Mouse (Mus musculus) neural tube, embryonic 11.5 days (tissue): ENCODE measurements around the gene Polr3gl. TPM values are rescaled to one million over a fixed set of nuclear protein-coding genes. Genes with fewer than 3 reads are reported as not detected.
"Not testable (repeated sequence)": the region's sequence is repeated elsewhere in the genome, so short reads cannot be mapped to it uniquely, and the experiment has no call there.

Experiments
- ATAC-seq: fragments of 200-750 bp; cut with Nextera tagmentation; 2 replicates; pipeline ENCODE4 v1.8.0; 2017; ENCODE audit warnings: moderate number of reproducible peaks, mild to moderate bottlenecking, moderate TSS enrichment, moderate library complexity; ENCODE audit not compliant: insufficient read depth, low FRiP score, low TSS enrichment
- DNase-seq: peaks from one replicate; pipeline ENCODE4 v3.0.0-alpha.2; 2015; ENCODE audit warnings: low spot score
- H3K27ac ChIP-seq: fragments of 300-500 bp; sonication (generic); 2 replicates; pipeline ENCODE4 v1.5.1; 2014; ENCODE audit warnings: low read depth, mild to moderate bottlenecking, low read length
- H3K27me3 ChIP-seq: fragments of 300-500 bp; sonication (generic); 2 replicates; pipeline ENCODE4 v1.6.1; 2014; ENCODE audit warnings: mild to moderate bottlenecking, low read length, mixed read lengths; ENCODE audit not compliant: control insufficient read depth, insufficient read depth
- H3K36me3 ChIP-seq: fragments of 300-500 bp; sonication (generic); 2 replicates; pipeline ENCODE4 v1.6.1; 2014; ENCODE audit warnings: mild to moderate bottlenecking, low read length, moderate library complexity, mixed read lengths; ENCODE audit not compliant: control insufficient read depth, insufficient read depth
- H3K4me1 ChIP-seq: fragments of 300-500 bp; sonication (generic); 2 replicates; pipeline ENCODE4 v1.6.1; 2014; ENCODE audit warnings: low read length, mixed read lengths; ENCODE audit not compliant: control insufficient read depth, insufficient read depth
- H3K4me2 ChIP-seq: fragments of 300-500 bp; sonication (generic); 2 replicates; pipeline ENCODE4 v1.6.1; 2014; ENCODE audit warnings: low read depth, mild to moderate bottlenecking, moderate library complexity
- H3K4me3 ChIP-seq: fragments of 300-500 bp; sonication (generic); 2 replicates; pipeline ENCODE4 v1.5.1; 2014; ENCODE audit warnings: low read depth, low read length
- H3K9ac ChIP-seq: fragments of 300-500 bp; sonication (generic); 2 replicates; pipeline ENCODE4 v1.6.1; 2014; ENCODE audit warnings: mild to moderate bottlenecking, low read length
- H3K9me3 ChIP-seq: fragments of 300-500 bp; sonication (generic); 2 replicates; pipeline ENCODE4 v1.6.1; 2016; ENCODE audit warnings: low read length; ENCODE audit not compliant: control insufficient read depth
- WGBS: fragments of 180-500 bp; shearing (Covaris S2); extraction: QIAGEN DNeasy Blood & Tissue Kit; methylation state at CpG from one replicate; pipeline ENCODE4 v1.1.7; 2014; 5-methylcytosine and 5-hydroxymethylcytosine counted together
- polyA plus RNA-seq: library from polyadenylated mRNA; unstranded; fragments of >200 nt; fragmentation: Nextera tagmentation; extraction: Ambion mirVana; gene quantifications from 2 replicates; pipeline ENCODE4 v1.2.1, GENCODE M21; 2014

Gene Polr3gl
- polyA plus RNA-seq, 1 experiment from 2014 or later: 12.8 TPM

DNA sequence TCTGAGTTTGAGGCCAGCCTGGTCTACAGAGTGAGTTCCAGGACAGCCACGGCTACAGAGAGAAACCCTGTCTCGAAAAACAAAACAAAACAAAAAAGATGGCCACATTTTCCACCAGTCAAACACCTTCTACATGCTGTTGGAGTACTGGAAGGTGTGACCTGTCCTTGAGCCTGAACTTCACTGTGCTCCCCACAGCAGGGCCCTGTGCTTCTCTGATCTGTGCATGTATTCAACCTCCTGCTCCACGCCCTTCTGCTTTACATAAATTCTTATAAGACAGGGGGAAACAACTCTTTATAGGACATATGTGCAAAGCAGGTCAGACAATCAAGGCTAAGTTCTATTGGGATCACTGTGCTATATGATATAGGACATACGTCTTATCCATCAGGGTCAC lies 29.2 kb upstream of the Polr3gl start:
- Histone ChIP-seq H3K27me3 (no peaks in the 10 kb centered on the region), H3K4me2 (no peak overlapping the region), H3K36me3 (peaks cover 5% of the 10 kb centered on the region; the same call in 1 of the 2 replicates), H3K27ac (no peak overlapping the region), H3K4me3 (no peak overlapping the region), H3K9me3 (no peaks in the 10 kb centered on the region), H3K4me1 (no peaks in the 10 kb centered on the region), H3K9ac (no peak overlapping the region)
- WGBS: 93% methylated on average over 4 of the region's 4 CpGs
- DNase-seq (no peak), ATAC-seq (no peak)

DNA sequence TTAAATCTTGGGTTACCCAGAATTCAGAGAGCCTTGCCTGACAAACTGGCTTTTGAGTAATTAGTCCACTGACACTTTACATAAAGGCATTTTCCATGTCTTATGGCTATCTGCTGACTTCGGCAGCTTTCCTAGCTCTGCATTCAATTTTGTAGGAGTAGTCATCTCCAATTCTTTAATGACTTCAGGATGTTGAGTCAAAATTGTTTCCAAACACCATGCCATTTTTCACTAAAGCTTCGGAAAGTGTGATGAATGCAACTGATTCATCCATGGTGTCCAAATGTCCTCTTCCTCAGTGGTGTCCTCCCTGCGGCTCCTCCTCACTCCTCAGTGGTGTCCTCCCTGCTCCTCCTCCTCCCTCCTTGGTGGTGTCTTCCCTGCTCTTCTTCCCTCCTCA lies 24.0 kb upstream of the Polr3gl start:
- no peak overlapping the region for H3K4me2 ChIP-seq
- ATAC-seq (no peak), DNase-seq (no peak)
- no peak overlapping the region for H3K4me3 ChIP-seq
- no peaks in the 10 kb centered on the region for H3K9me3 ChIP-seq
- no peaks in the 10 kb centered on the region for H3K27me3 ChIP-seq
- no peak overlapping the region for H3K27ac ChIP-seq
- no peaks in the 10 kb centered on the region for H3K4me1 ChIP-seq
- H3K36me3 ChIP-seq: peaks cover 7% of the 10 kb centered on the region
- no peak overlapping the region for H3K9ac ChIP-seq
- WGBS: 91% methylated on average over 3 of the region's 3 CpGs

DNA sequence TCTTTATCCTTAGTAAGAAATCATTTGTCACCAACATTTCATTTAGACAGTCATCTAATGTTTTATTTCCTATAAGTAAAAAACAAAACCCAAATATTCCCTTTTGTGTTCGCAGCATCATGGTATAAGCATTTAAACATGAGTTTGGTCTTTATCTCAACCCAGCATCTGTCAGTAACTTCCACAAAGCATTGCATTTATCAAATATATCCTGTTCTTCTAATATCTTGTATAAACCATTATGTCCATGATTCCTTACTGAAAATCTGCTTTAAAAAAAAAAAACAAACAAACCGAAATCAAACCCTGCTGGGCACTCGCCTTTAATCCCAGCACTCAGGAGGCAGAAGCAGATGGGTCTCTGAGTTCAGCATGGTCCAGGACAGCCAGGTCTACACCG lies 12.6 kb upstream of the Polr3gl start:
- Histone ChIP-seq H3K4me1 (peaks cover 17% of the 10 kb centered on the region), H3K27ac (no peak overlapping the region), H3K27me3 (no peaks in the 10 kb centered on the region), H3K36me3 (no peaks in the 10 kb centered on the region), H3K4me2 (no peak overlapping the region), H3K4me3 (no peak overlapping the region), H3K9ac (no peak overlapping the region), H3K9me3 (no peaks in the 10 kb centered on the region)
- WGBS: 91% methylated on average over 4 of the region's 4 CpGs
- ATAC-seq: no peak
- DNase-seq: no peak

DNA sequence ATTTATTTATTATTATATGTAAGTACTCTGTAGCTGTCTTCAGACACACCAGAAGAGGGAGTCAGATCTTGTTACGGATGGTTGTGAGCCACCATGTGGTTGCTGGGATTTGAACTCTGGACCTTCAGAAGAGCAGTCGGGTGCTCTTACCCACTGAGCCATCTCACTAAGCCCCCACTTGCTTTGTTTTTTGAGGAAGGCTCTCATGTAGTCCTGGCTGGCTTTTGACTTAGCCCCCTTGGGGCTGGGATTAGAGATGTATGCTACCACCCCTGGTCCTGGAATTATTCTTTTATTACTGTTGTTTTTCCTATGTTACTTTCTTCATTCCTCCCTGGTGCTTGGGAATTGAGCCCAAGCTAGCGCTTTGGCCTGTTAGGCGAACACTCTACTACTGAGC lies 12.0 kb upstream of the Polr3gl start:
- H3K27me3 ChIP-seq, DNase-seq, H3K27ac ChIP-seq, H3K4me3 ChIP-seq, ATAC-seq, H3K9me3 ChIP-seq, H3K4me2 ChIP-seq, H3K36me3 ChIP-seq, H3K9ac ChIP-seq: not testable (repeated sequence)
- peaks cover 17% of the 10 kb centered on the region for H3K4me1 ChIP-seq
- 87% methylated on average over 4 of the region's 4 CpGs for WGBS

DNA sequence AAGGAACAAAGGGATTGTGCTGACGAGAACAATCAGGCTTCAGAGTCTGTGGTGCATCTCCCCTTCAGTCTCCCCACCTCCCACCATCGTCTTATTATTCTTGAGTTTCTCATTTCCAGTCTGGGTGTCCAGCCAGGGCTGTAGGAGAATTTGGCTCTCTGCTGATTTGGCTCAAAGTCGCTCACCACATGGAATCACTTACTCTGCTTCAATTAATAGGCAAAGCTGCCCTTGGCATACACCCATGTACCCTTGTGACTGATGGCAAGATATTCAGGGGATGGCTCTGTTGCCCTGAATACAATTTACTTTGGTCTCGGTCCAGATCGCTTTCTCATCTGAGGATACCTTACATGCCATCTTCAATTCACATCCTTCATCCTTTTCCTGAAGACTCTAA lies 9.3 kb upstream of the Polr3gl start:
- peaks cover 23% of the 10 kb centered on the region for H3K4me1 ChIP-seq
- 60% methylated on average over 5 of the region's 5 CpGs for WGBS
- DNase-seq (no peak), ATAC-seq (no peak)
- H3K9me3 ChIP-seq: no peaks in the 10 kb centered on the region
- H3K4me2 ChIP-seq: peak overlapping the region; percentile 67
- H3K27me3 ChIP-seq: no peaks in the 10 kb centered on the region
- peak overlapping the region; percentile 89 for H3K9ac ChIP-seq
- peak overlapping the region; percentile 86 for H3K4me3 ChIP-seq
- H3K27ac ChIP-seq: no peak overlapping the region
- no peaks in the 10 kb centered on the region for H3K36me3 ChIP-seq

DNA sequence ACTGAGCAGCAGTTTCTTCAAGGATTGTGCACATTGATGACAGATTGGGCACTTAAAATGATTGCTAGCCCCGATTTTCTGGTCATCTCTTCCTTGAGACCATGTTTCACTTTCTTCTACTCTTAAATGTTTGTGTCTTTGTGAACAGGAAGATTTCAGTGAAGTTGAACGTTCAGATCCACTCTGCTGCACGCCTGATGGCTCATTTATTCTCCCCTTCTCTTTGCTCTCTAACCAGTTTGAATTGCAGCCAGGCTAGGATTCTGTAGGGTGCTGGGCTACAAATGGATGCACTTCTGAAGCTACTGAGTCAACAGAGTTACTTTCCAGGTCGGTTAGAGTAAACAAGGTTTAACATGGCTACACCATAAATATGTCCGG lies 8.7 kb upstream of the Polr3gl start:
- ATAC-seq (no peak), DNase-seq (no peak)
- 49% methylated on average over 5 of the region's 5 CpGs for WGBS
- Histone ChIP-seq H3K36me3 (no peaks in the 10 kb centered on the region), H3K9me3 (no peaks in the 10 kb centered on the region), H3K4me1 (peaks cover 27% of the 10 kb centered on the region), H3K27me3 (no peaks in the 10 kb centered on the region), H3K9ac (peak overlapping the region; percentile 89), H3K4me3 (peak overlapping the region; percentile 86), H3K27ac (peak overlapping the region; percentile 36; the same call in 1 of the 2 replicates), H3K4me2 (peak overlapping the region; percentile 67)

DNA sequence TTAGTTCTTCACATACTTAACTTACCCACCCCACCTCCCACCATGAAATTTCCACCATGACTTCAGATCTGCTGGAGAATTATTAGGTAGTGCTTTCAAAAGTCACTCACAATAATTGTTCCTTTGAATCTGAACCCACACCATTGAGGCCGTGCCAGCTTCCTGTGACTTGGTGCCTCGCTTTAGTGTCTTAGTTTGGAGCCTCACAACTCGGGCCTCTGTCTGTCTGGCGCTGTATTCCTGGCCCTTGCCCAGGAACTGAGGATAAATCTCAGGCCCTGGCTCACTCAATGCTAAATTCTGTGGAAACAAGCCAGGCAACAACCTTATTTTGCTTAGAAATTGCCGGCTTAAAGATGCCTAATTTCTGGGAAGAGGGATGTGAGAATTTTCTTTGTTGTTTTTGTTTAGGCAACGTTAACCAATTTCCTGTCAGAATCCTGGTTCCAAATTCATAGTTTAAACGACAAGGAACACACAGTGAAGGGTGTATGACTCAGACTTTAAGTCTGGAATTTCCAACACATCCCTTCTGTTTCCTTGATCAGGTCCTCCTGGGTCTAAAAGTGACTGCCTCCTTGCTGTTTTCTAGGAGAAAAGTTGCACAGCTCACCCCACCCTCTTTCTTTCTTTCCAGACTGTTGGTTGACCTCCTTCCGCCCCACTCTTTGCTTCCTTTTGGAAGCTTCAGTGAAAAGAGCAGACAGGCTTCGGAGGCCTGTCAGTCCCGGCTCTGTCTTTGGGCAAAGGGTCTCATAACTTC lies 8.1 kb upstream of the Polr3gl start:
- peak overlapping the region; percentile 36 for H3K27ac ChIP-seq
- peak overlapping the region; percentile 86 for H3K4me3 ChIP-seq
- peak overlapping the region; percentile 67 for H3K4me2 ChIP-seq
- peaks cover 32% of the 10 kb centered on the region for H3K4me1 ChIP-seq
- DNase-seq (no peak), ATAC-seq (no peak)
- no peaks in the 10 kb centered on the region for H3K9me3 ChIP-seq
- H3K27me3 ChIP-seq: no peaks in the 10 kb centered on the region
- no peaks in the 10 kb centered on the region for H3K36me3 ChIP-seq
- peak overlapping the region; percentile 89 for H3K9ac ChIP-seq
- WGBS: 33% methylated on average over 10 of the region's 10 CpGs

DNA sequence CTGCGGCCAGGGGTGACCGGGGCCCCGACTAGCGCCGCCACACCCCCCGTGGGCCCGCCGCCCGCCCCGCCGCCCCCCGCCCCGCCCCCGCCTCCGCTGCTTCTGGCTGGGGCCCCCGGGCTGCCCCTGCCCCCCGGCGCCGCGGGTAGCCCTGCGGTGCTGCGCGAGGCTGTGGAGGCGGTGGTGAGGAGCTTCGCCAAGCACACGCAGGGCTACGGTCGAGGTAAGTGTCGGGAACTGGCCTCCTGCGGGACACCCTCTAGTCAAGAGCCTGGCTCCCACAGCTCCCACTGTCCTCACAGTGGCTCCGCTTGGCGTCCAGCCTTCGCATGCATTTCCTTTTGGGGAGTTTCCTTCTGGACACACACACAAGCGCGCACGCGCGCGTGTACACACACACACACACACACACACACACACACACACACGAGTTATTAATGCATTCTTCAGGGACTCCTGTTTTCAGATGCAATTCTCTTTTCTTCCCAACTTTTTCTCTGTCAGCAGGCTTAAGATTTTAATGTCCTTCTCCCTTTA lies 7.3 kb upstream of the Polr3gl start:
- H3K4me3 ChIP-seq: peak overlapping the region; percentile 86
- peak overlapping the region; percentile 89 for H3K9ac ChIP-seq
- 1% methylated on average over 26 of the region's 40 CpGs for WGBS
- peak overlapping the region; percentile 82 for H3K27ac ChIP-seq
- no peaks in the 10 kb centered on the region for H3K36me3 ChIP-seq
- peak overlapping the region; percentile 67 for H3K4me2 ChIP-seq
- peaks cover 4% of the 10 kb centered on the region for H3K27me3 ChIP-seq
- H3K4me1 ChIP-seq: peaks cover 37% of the 10 kb centered on the region
- H3K9me3 ChIP-seq: no peaks in the 10 kb centered on the region
- peak; percentile 70 for DNase-seq
- peak; percentile 65 for ATAC-seq
